Mouse (Mus musculus): ENCODE data around the gene Foxq1.

GRCm38 (mm10) chr13:31546784-31547183, 9.2 kb upstream of the Foxq1 start:
- no peak for TF ChIP-seq CTCF (IDR thresholded peaks at IDR 0.05; ENCODE audit: low read depth)
- no peak for TF ChIP-seq EP300 (optimal IDR thresholded peaks at IDR 0.05)

Data from stomach, postnatal 0 days (tissue).